Mouse (Mus musculus) midbrain, embryonic 14.5 days (tissue): ENCODE measurements around the gene Lzts2. TPM values are rescaled to one million over a fixed set of nuclear protein-coding genes. Genes with fewer than 3 reads are reported as not detected.

ENCODE experiments used
- ATAC-seq: fragments of 200-750 bp; cut with Nextera tagmentation; 2 replicates; pipeline ENCODE4 v1.8.0; 2017; ENCODE audit warnings: moderate number of reproducible peaks, moderate library complexity; ENCODE audit not compliant: low FRiP score, low TSS enrichment
- DNase-seq: peaks from one replicate; pipeline ENCODE4 v3.0.0-alpha.2; 2015
- H3K27ac ChIP-seq: fragments of 300-500 bp; sonication (generic); replicated peaks from 2 replicates; pipeline ENCODE4 v1.5.1; 2014; ENCODE audit warnings: mild to moderate bottlenecking, low read depth, low read length, moderate library complexity
- H3K27me3 ChIP-seq: fragments of 300-500 bp; sonication (generic); 2 replicates; pipeline ENCODE4 v1.6.1; 2014; ENCODE audit warnings: low read length, control low read depth, mixed read lengths; ENCODE audit not compliant: control insufficient read depth, insufficient read depth
- H3K36me3 ChIP-seq: fragments of 300-500 bp; sonication (generic); 2 replicates; pipeline ENCODE4 v1.6.1; 2014; ENCODE audit warnings: low read length, control low read depth; ENCODE audit not compliant: control insufficient read depth, insufficient read depth
- H3K4me1 ChIP-seq: fragments of 300-500 bp; sonication (generic); 2 replicates; pipeline ENCODE4 v1.6.1; 2014; ENCODE audit warnings: mild to moderate bottlenecking, antibody characterized with exemption, low read length, control low read depth; ENCODE audit not compliant: control insufficient read depth, insufficient read depth
- H3K4me2 ChIP-seq: fragments of 300-500 bp; sonication (generic); 2 replicates; pipeline ENCODE4 v1.6.1; 2014; ENCODE audit warnings: mild to moderate bottlenecking, low read length, moderate library complexity
- H3K4me3 ChIP-seq: fragments of 300-500 bp; sonication (generic); replicated peaks from 2 replicates; pipeline ENCODE4 v1.5.1; 2014; ENCODE audit warnings: low read depth, low read length
- H3K9ac ChIP-seq: fragments of 300-500 bp; sonication (generic); replicated peaks from 2 replicates; pipeline ENCODE4 v1.6.1; 2014; ENCODE audit warnings: mild to moderate bottlenecking, low read length, moderate library complexity
- H3K9me3 ChIP-seq: fragments of 300-500 bp; sonication (generic); 2 replicates; pipeline ENCODE4 v1.6.1; 2016; ENCODE audit warnings: low read length, control low read depth, mixed read lengths; ENCODE audit not compliant: control insufficient read depth
- WGBS: fragments of 180-500 bp; shearing (Covaris S2); extraction: QIAGEN DNeasy Blood & Tissue Kit; methylation state at CpG from one replicate; pipeline ENCODE4 v1.1.7; 2014; 5-methylcytosine and 5-hydroxymethylcytosine counted together
- polyA plus RNA-seq: library from polyadenylated mRNA; unstranded; fragments of >200 nt; fragmentation: Nextera tagmentation; extraction: Ambion mirVana; gene quantifications from 2 replicates; pipeline ENCODE4 v1.2.1, GENCODE M21; 2014

The Lzts2 gene
- polyA plus RNA-seq, 1 experiment from 2014 or later: 21.5 TPM

DNA sequence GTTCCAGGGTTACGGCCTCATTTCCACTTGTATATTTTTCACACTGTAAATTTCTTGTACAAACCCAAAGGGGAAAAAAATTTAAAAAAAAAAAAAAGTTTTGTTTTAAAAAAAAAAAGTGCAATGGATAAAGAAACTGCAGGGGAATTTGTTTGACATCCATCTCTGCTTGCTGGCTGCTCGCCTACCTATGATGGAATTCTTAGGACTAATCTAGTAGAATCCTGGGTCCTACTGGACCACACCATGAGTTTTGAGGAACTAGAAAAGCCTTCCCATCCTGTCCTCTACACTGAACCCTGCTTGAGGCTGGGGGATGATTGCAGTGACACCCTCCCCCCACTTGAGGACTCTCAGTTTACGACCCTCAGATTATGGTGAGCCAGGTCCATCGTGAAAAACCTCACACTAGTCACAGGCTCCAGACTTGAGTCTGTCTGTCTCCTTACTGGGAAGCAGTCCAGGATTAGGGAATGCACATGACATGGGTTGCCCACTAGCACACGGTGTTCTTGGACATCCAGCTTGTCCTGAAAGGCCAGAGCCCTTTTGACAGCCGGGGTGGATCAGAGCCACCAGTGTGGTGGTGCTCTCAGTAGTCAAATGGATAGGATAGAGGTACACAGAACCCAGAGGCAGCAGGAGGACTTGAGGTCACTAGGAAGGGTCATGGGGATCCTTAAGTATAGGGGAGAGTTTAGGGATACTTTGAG is 12.9 kb downstream of the Lzts2 start:
- Histone ChIP-seq H3K4me2 (no peak overlapping the region), H3K27ac (0 out of 2 replicates have a peak overlapping the region, but pooled peaks have one; percentile 5), H3K36me3 (peaks cover 46% of the 10 kb centered on the region), H3K9me3 (no peaks in the 10 kb centered on the region), H3K4me3 (no peak overlapping the region), H3K9ac (no peak overlapping the region), H3K27me3 (no peaks in the 10 kb centered on the region), H3K4me1 (0 out of 2 replicates have a peak, but pooled peaks cover 3% of the 10 kb centered on the region)
- DNase-seq (no peak), ATAC-seq (no peak)
- WGBS: 89% methylated on average over 6 of the region's 6 CpGs

DNA sequence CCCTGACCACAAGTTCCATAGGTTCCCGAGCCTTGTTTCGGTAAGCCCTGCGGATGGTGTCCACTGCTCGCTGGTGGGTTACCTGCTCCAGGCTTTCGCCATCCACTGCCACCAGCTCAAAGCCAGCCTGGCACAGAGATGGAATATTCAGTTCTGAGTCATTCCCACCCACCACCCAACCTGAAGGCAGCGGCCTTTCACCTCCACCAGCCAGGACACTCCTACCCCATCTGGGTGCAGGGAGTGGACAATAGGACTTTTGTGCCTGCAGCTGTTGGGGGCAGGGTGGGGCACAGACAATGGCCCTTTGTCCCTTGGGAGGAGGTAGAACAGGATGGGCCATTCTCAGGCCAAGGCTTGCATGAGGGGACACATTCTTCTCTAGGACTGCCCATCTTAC is 13.6 kb downstream of the Lzts2 start:
- H3K4me2 ChIP-seq: no peak overlapping the region
- no peaks in the 10 kb centered on the region for H3K9me3 ChIP-seq
- H3K27ac ChIP-seq: 0 out of 2 replicates have a peak overlapping the region, but pooled peaks have one; percentile 5
- no peak overlapping the region for H3K9ac ChIP-seq
- no peak for DNase-seq
- ATAC-seq: no peak
- H3K4me3 ChIP-seq: no peak overlapping the region
- WGBS: 79% methylated on average over 6 of the region's 6 CpGs
- 0 out of 2 replicates have a peak, but pooled peaks cover 3% of the 10 kb centered on the region for H3K4me1 ChIP-seq
- no peaks in the 10 kb centered on the region for H3K27me3 ChIP-seq
- peaks cover 46% of the 10 kb centered on the region for H3K36me3 ChIP-seq

GRCm38 (mm10) chr19:45028746-45029145 is 14.5 kb downstream of the Lzts2 start:
- H3K27me3 ChIP-seq: no peaks in the 10 kb centered on the region
- H3K27ac ChIP-seq: no peak overlapping the region
- H3K9me3 ChIP-seq: no peaks in the 10 kb centered on the region
- H3K4me1 ChIP-seq: 0 out of 2 replicates have a peak, but pooled peaks cover 3% of the 10 kb centered on the region
- WGBS: 62% methylated on average over 19 of the region's 19 CpGs
- H3K9ac ChIP-seq: no peak overlapping the region
- DNase-seq (no peak), ATAC-seq (no peak)
- no peak overlapping the region for H3K4me3 ChIP-seq
- no peak overlapping the region for H3K4me2 ChIP-seq
- peaks cover 42% of the 10 kb centered on the region for H3K36me3 ChIP-seq

GRCm38 (mm10) chr19:45029571-45029970 is 15.4 kb downstream of the Lzts2 start:
- H3K9ac ChIP-seq: no peak overlapping the region
- no peak overlapping the region for H3K4me3 ChIP-seq
- H3K9me3 ChIP-seq: no peaks in the 10 kb centered on the region
- H3K4me2 ChIP-seq: no peak overlapping the region
- H3K27ac ChIP-seq: no peak overlapping the region
- 45% methylated on average over 9 of the region's 9 CpGs for WGBS
- H3K4me1 ChIP-seq: 0 out of 2 replicates have a peak, but pooled peaks cover 3% of the 10 kb centered on the region
- H3K36me3 ChIP-seq: peaks cover 35% of the 10 kb centered on the region
- DNase-seq (no peak), ATAC-seq (peak; percentile 7; the same call in 1 of the 2 replicates)
- no peaks in the 10 kb centered on the region for H3K27me3 ChIP-seq

- H3K4me1 ChIP-seq: 0 out of 2 replicates have a peak, but pooled peaks cover 3% of the 10 kb centered on the region
- peaks cover 30% of the 10 kb centered on the region for H3K36me3 ChIP-seq
- H3K9ac ChIP-seq: no peak overlapping the region
- WGBS: 42% methylated on average over 8 of the region's 8 CpGs
- no peak overlapping the region for H3K27ac ChIP-seq
- H3K9me3 ChIP-seq: no peaks in the 10 kb centered on the region
- no peak overlapping the region for H3K4me3 ChIP-seq
- no peak overlapping the region for H3K4me2 ChIP-seq
- DNase-seq (peak; percentile 59), ATAC-seq (peak; percentile 6; the same call in 1 of the 2 replicates)
- H3K27me3 ChIP-seq: no peaks in the 10 kb centered on the region
Observed at GRCm38 (mm10) chr19:45030111-45030510, 15.9 kb downstream of the Lzts2 start.

DNA sequence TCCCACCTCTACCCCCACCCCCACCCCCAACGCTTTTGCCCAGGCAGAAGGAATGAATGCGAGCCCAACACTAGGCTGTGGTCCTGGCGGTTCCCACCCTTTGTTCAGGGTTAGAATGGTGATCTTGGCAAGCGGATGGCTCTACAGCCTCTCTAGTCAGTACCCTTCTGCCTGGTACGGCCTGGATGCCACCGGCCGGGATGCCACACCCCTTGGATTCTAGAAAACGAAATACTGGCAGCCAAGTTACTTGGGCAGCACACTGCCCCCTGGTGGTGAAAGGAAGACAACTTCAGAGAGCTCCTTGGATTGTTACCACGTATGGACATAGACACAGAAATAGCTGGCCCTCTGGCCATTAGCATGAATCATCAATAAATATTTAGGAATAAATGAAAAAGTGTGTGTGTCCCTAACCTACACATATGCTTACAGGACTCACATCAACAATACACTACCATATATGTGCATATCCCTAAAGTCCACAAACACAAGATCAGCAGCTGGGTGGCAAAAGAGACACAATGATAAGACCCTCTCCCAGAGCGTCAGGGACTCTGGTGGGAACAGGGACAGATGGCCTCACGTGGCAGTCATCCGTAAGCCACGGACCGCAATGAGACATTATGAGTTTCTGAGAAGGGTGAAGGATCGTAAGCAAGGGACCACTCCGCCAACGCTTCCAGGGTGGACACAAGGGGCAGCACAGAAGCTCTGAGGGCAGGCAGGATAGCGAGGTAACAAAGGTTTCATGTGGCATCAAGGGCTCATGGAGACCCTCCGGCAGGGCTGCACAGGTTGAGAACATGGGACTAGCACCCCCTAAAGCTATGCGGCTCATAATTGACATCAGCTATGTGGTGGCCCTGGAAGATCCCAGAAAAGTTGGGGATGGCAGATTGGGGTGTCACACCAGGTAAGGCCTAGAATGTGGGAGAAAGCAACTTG is 16.8 kb downstream of the Lzts2 start:
- peaks cover 22% of the 10 kb centered on the region for H3K36me3 ChIP-seq
- 0 out of 2 replicates have a peak, but pooled peaks cover 3% of the 10 kb centered on the region for H3K4me1 ChIP-seq
- H3K4me2 ChIP-seq: peak overlapping the region; percentile 29; the same call in 1 of the 2 replicates
- ATAC-seq (peak; percentile 29; the same call in 1 of the 2 replicates), DNase-seq (peak; percentile 94)
- 41% methylated on average over 20 of the region's 20 CpGs for WGBS
- H3K27me3 ChIP-seq: no peaks in the 10 kb centered on the region
- H3K4me3 ChIP-seq: no peak overlapping the region
- H3K9me3 ChIP-seq: no peaks in the 10 kb centered on the region
- no peak overlapping the region for H3K9ac ChIP-seq
- no peak overlapping the region for H3K27ac ChIP-seq

DNA sequence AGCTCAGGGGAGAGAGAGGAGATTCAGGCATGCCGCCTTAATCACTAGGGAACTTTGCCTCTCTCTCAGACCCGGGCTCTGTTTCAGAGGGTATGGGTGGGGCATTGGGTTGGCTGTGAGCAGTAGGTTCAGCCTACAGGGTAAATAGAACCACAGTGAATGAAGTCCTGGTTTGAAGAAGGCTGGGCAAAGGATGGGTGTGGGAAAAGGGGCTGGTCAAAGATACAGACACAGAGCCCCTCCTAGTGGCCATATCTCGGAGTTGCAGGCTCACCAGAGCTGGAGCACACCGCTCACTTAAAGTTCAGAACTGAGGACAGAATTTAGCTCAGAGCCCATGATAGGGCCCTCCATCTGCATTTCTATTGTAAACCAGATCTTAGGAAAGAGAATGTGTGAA is 17.6 kb downstream of the Lzts2 start:
- 18% methylated on average over 4 of the region's 4 CpGs for WGBS
- Histone ChIP-seq H3K9ac (no peak overlapping the region), H3K9me3 (no peaks in the 10 kb centered on the region), H3K4me3 (no peak overlapping the region), H3K27ac (no peak overlapping the region), H3K4me1 (0 out of 2 replicates have a peak, but pooled peaks cover 3% of the 10 kb centered on the region), H3K27me3 (no peaks in the 10 kb centered on the region), H3K4me2 (no peak overlapping the region), H3K36me3 (peaks cover 14% of the 10 kb centered on the region)
- no peak for ATAC-seq
- peak; percentile 87 for DNase-seq

GRCm38 (mm10) chr19:45032570-45033332 is 18.5 kb downstream of the Lzts2 start:
- H3K36me3 ChIP-seq: peaks cover 5% of the 10 kb centered on the region
- WGBS: 55% methylated on average over 17 of the region's 17 CpGs

More at GRCm38 (mm10) chr19:45032570-45033332, 18.5 kb downstream of the Lzts2 start:
- no peaks in the 10 kb centered on the region for H3K9me3 ChIP-seq
- no peak overlapping the region for H3K27ac ChIP-seq
- H3K4me3 ChIP-seq: no peak overlapping the region
- H3K4me2 ChIP-seq: no peak overlapping the region
- peak; percentile 56 for DNase-seq
- no peak for ATAC-seq
- 0 out of 2 replicates have a peak overlapping the region, but pooled peaks have one; percentile 6 for H3K9ac ChIP-seq
- H3K4me1 ChIP-seq: 0 out of 2 replicates have a peak, but pooled peaks cover 3% of the 10 kb centered on the region
- H3K27me3 ChIP-seq: no peaks in the 10 kb centered on the region
